Mouse (Mus musculus) liver, adult 2 months (tissue): ENCODE data around the gene Dnajc17. TPM values are rescaled to one million over a fixed set of nuclear protein-coding genes. Genes with fewer than 3 reads are reported as not detected.

Experiments used
- DNase-seq: peaks from one replicate; pipeline ENCODE4 v3.0.0-alpha.2; 2011; ENCODE audit warnings: low read depth, low spot score; ENCODE audit errors: extremely low read depth
- H3K27ac ChIP-seq: fragments of 200-500 bp; replicated peaks from 2 replicates; pipeline ENCODE4 v1.5.1; 2012; ENCODE audit warnings: low read depth, mild to moderate bottlenecking, control low read depth, inconsistent platforms, low read length; ENCODE audit not compliant: insufficient read depth
- H3K27me3 ChIP-seq: fragments of 200-500 bp; 2 replicates; pipeline ENCODE4 v1.6.1; 2012; ENCODE audit warnings: mild to moderate bottlenecking, moderate library complexity, low read length, inconsistent platforms; ENCODE audit not compliant: control insufficient read depth, insufficient read depth
- H3K36me3 ChIP-seq: fragments of 200-500 bp; 2 replicates; pipeline ENCODE4 v1.6.1; 2012; ENCODE audit warnings: low read length, inconsistent platforms; ENCODE audit not compliant: control insufficient read depth, insufficient read depth
- H3K4me1 ChIP-seq: fragments of 200-500 bp; 2 replicates; pipeline ENCODE4 v1.6.1; 2011; ENCODE audit warnings: low read length; ENCODE audit not compliant: control insufficient read depth, insufficient read depth
- H3K4me3 ChIP-seq: fragments of 200-500 bp; 2 replicates; pipeline ENCODE4 v1.5.1; 2011; ENCODE audit warnings: low read depth, mild to moderate bottlenecking, control low read depth, low read length, moderate library complexity; ENCODE audit not compliant: insufficient read depth
- H3K79me2 ChIP-seq: fragments of 200-500 bp; 2 replicates; pipeline ENCODE4 v1.6.1; 2012; ENCODE audit warnings: inconsistent platforms, mild to moderate bottlenecking, low read length, moderate library complexity; ENCODE audit not compliant: control insufficient read depth, insufficient read depth
- H3K9ac ChIP-seq: fragments of 200-500 bp; 2 replicates; pipeline ENCODE4 v1.6.1; 2012; ENCODE audit warnings: low read depth, mild to moderate bottlenecking, control low read depth, inconsistent platforms, low read length
- CTCF ChIP-seq: fragments of 200-500 bp; IDR thresholded peaks from 2 replicates; pipeline ENCODE4 v1.5.1; 2011; ENCODE audit warnings: low read depth, low read length, control low read depth
- POLR2A ChIP-seq: fragments of 200-500 bp; IDR thresholded peaks from 2 replicates; pipeline ENCODE4 v1.6.1; 2011; ENCODE audit warnings: low read length, control low read depth; ENCODE audit not compliant: insufficient read depth; ENCODE audit errors: extremely low read depth
- WGBS: fragments of 180-500 bp; shearing (Covaris S2); methylation state at CpG from one replicate; pipeline ENCODE4 v1.1.7; 2018; 5-methylcytosine and 5-hydroxymethylcytosine counted together
- polyA plus RNA-seq: library from polyadenylated mRNA; depleted of rRNA; stranded (reverse); fragments of >200 nt; gene quantifications from 2 replicates; pipeline ENCODE4 v1.2.3, GENCODE M21; 2012; rRNA removed
- total RNA-seq: library from RNA; depleted of rRNA; stranded (reverse); fragments of >200 nt; gene quantifications from 2 replicates; pipeline ENCODE4 v1.2.3, GENCODE M21; 2014; rRNA removed

The Dnajc17 gene
- 1.8 and 3.6 TPM in 2 replicates for total RNA-seq
- 1.5 and 2.6 TPM in 2 replicates for polyA plus RNA-seq

- TF ChIP-seq CTCF = no peak
- peak; percentile 65; the same call in 1 of the 2 replicates for TF ChIP-seq POLR2A
- Histone ChIP-seq H3K27ac (peak within 1 kb of the TSS; percentile 90), H3K4me1 (peaks cover 4% of the 10 kb centered on the region; the same call in 1 of the 2 replicates), H3K27me3 (no peaks in the 10 kb centered on the region), H3K36me3 (peaks cover 11% of the 10 kb centered on the region), H3K79me2 (no peaks in the 10 kb centered on the region), H3K4me3 (peak within 1 kb of the TSS; percentile 87), H3K9ac (peak within 1 kb of the TSS; percentile 80)
- under 1% methylated on average over 51 of the region's 51 CpGs for WGBS
- peak; percentile 95 for DNase-seq
Measured at GRCm38 (mm10) chr2:119208344-119209175, at the start of gene Dnajc17, which contains the start of gene Zfyve19. Gene Dnajc17, minus strand, starts transcription at chr2:119208795. Gene Zfyve19, plus strand, starts transcription at chr2:119208617.

- 34% methylated on average over 7 of the region's 7 CpGs for WGBS
- H3K4me3 ChIP-seq = no peak overlapping the region
- no peak overlapping the region for H3K27ac ChIP-seq
Measured at GRCm38 (mm10) chr2:119254976-119255375, 46.4 kb upstream of the Dnajc17 start.

GRCm38 (mm10) chr2:119250826-119251478 lies 42.4 kb upstream of the Dnajc17 start:
- H3K27me3 ChIP-seq = no peaks in the 10 kb centered on the region
- H3K36me3 ChIP-seq = no peaks in the 10 kb centered on the region
- H3K4me1 ChIP-seq = peaks cover 6% of the 10 kb centered on the region
- H3K9ac ChIP-seq = peak overlapping the region; percentile 41; the same call in 1 of the 2 replicates
- H3K79me2 ChIP-seq = no peaks in the 10 kb centered on the region
- no peak overlapping the region for H3K4me3 ChIP-seq
- 4% methylated on average over 11 of the region's 11 CpGs for WGBS
- TF ChIP-seq CTCF (peak; percentile 94), POLR2A (no peak)
- peak overlapping the region; percentile 76 for H3K27ac ChIP-seq
- DNase-seq = peak; percentile 80

More at GRCm38 (mm10) chr2:119254976-119255375, 46.4 kb upstream of the Dnajc17 start:
- H3K27me3 ChIP-seq = no peaks in the 10 kb centered on the region
- H3K79me2 ChIP-seq = no peaks in the 10 kb centered on the region
- DNase-seq = no peak
- TF ChIP-seq POLR2A (no peak), CTCF (no peak)
- H3K4me1 ChIP-seq = peaks cover 6% of the 10 kb centered on the region
- H3K36me3 ChIP-seq = no peaks in the 10 kb centered on the region
- H3K9ac ChIP-seq = no peak overlapping the region

GRCm38 (mm10) chr2:119250377-119250776 lies 41.8 kb upstream of the Dnajc17 start:
- Histone ChIP-seq H3K27ac (no peak overlapping the region), H3K4me3 (no peak overlapping the region), H3K27me3 (no peaks in the 10 kb centered on the region), H3K36me3 (no peaks in the 10 kb centered on the region), H3K79me2 (no peaks in the 10 kb centered on the region), H3K4me1 (peaks cover 6% of the 10 kb centered on the region), H3K9ac (no peak overlapping the region)
- DNase-seq = no peak
- TF ChIP-seq CTCF = no peak
- TF ChIP-seq POLR2A = no peak
- WGBS = 63% methylated on average over 5 of the region's 5 CpGs

GRCm38 (mm10) chr2:119249592-119250061 lies 41.0 kb upstream of the Dnajc17 start:
- no peak for DNase-seq
- no peaks in the 10 kb centered on the region for H3K79me2 ChIP-seq
- no peak overlapping the region for H3K9ac ChIP-seq
- H3K27me3 ChIP-seq = no peaks in the 10 kb centered on the region
- H3K4me1 ChIP-seq = peaks cover 6% of the 10 kb centered on the region
- H3K36me3 ChIP-seq = no peaks in the 10 kb centered on the region
- no peak for TF ChIP-seq POLR2A
- no peak overlapping the region for H3K4me3 ChIP-seq
- no peak overlapping the region for H3K27ac ChIP-seq
- 67% methylated on average over 4 of the region's 4 CpGs for WGBS

GRCm38 (mm10) chr2:119247904-119248303 lies 39.3 kb upstream of the Dnajc17 start:
- Histone ChIP-seq H3K27ac (no peak overlapping the region), H3K4me1 (peaks cover 6% of the 10 kb centered on the region), H3K4me3 (no peak overlapping the region), H3K36me3 (no peaks in the 10 kb centered on the region), H3K27me3 (no peaks in the 10 kb centered on the region), H3K9ac (no peak overlapping the region), H3K79me2 (no peaks in the 10 kb centered on the region)
- no peak for DNase-seq
- TF ChIP-seq CTCF (no peak), POLR2A (no peak)
- 90% methylated on average over 9 of the region's 9 CpGs for WGBS
